Mouse (Mus musculus): ENCODE results near the gene Mrpl36. TPM values are rescaled to one million over a fixed set of nuclear protein-coding genes. Genes with fewer than 3 reads are reported as not detected.
A peak's percentile ranks its signal among the peaks of the same experiment; 100 is the strongest.

Mrpl36 gene
- polyA plus RNA-seq, 1 experiment from 2014 or later = 138 TPM

- H3K4me3 ChIP-seq (ENCODE audit: low read length) = no peak overlapping the region
- peak overlapping the region; percentile 86 for H3K27ac ChIP-seq (ENCODE audit: low read length)
- 0 out of 2 replicates have a peak overlapping the region, but pooled peaks have one; percentile 16 for H3K4me2 ChIP-seq (ENCODE audit: low read depth, low read length)
- H3K27me3 ChIP-seq (ENCODE audit: control insufficient read depth, insufficient read depth, low read length) = no peaks in the 10 kb centered on the region
- H3K36me3 ChIP-seq (ENCODE audit: control insufficient read depth, insufficient read depth) = no peaks in the 10 kb centered on the region
- H3K4me1 ChIP-seq (ENCODE audit: control insufficient read depth, insufficient read depth, low read length) = peaks cover 22% of the 10 kb centered on the region
- 29% methylated on average over 7 of the region's 7 CpGs for WGBS
- H3K9ac ChIP-seq (ENCODE audit: low read length) = 0 out of 2 replicates have a peak overlapping the region, but pooled peaks have one; percentile 9
- ATAC-seq (replicated peaks; ENCODE audit: extremely low read depth, insufficient read depth, low FRiP score) = peak; percentile 84
- no peaks in the 10 kb centered on the region for H3K9me3 ChIP-seq (replicated peaks; ENCODE audit: control insufficient read depth, low read length)
Measured at GRCm38 (mm10) chr13:73336753-73337152, 8.4 kb downstream of the Mrpl36 start.

GRCm38 (mm10) chr13:73345102-73345890 is 17.0 kb downstream of the Mrpl36 start:
- Histone ChIP-seq H3K27me3 (ENCODE audit: control insufficient read depth, insufficient read depth, low read length) (no peaks in the 10 kb centered on the region), H3K27ac (ENCODE audit: low read length) (no peak overlapping the region), H3K9ac (ENCODE audit: low read length) (no peak overlapping the region), H3K4me2 (ENCODE audit: low read depth, low read length) (peak overlapping the region; percentile 53), H3K4me1 (ENCODE audit: control insufficient read depth, insufficient read depth, low read length) (peaks cover 3% of the 10 kb centered on the region; the same call in 1 of the 2 replicates), H3K36me3 (ENCODE audit: control insufficient read depth, insufficient read depth) (no peaks in the 10 kb centered on the region), H3K9me3 (replicated peaks; ENCODE audit: control insufficient read depth, low read length) (no peaks in the 10 kb centered on the region), H3K4me3 (ENCODE audit: low read length) (peak overlapping the region; percentile 13; the same call in 1 of the 2 replicates)
- WGBS = 67% methylated on average over 9 of the region's 9 CpGs
- no peak for ATAC-seq (replicated peaks; ENCODE audit: extremely low read depth, insufficient read depth, low FRiP score)

- peak overlapping the region; percentile 60 for H3K27ac ChIP-seq (ENCODE audit: low read length)
- WGBS = 28% methylated on average over 2 of the region's 2 CpGs
Measured at GRCm38 (mm10) chr13:73346131-73346530, 17.8 kb downstream of the Mrpl36 start.

GRCm38 (mm10) chr13:73346743-73347142 is 18.4 kb downstream of the Mrpl36 start:
- Histone ChIP-seq H3K9me3 (replicated peaks; ENCODE audit: control insufficient read depth, low read length) (no peaks in the 10 kb centered on the region), H3K4me1 (ENCODE audit: control insufficient read depth, insufficient read depth, low read length) (peaks cover 3% of the 10 kb centered on the region; the same call in 1 of the 2 replicates), H3K27ac (ENCODE audit: low read length) (peak overlapping the region; percentile 78), H3K4me3 (ENCODE audit: low read length) (peak overlapping the region; percentile 27), H3K4me2 (ENCODE audit: low read depth, low read length) (peak overlapping the region; percentile 45), H3K9ac (ENCODE audit: low read length) (peak overlapping the region; percentile 21), H3K36me3 (ENCODE audit: control insufficient read depth, insufficient read depth) (no peaks in the 10 kb centered on the region), H3K27me3 (ENCODE audit: control insufficient read depth, insufficient read depth, low read length) (no peaks in the 10 kb centered on the region)
- 50% methylated on average over 4 of the region's 4 CpGs for WGBS
- ATAC-seq (replicated peaks; ENCODE audit: extremely low read depth, insufficient read depth, low FRiP score) = peak; percentile 58

More at GRCm38 (mm10) chr13:73346131-73346530, 17.8 kb downstream of the Mrpl36 start:
- ATAC-seq (replicated peaks; ENCODE audit: extremely low read depth, insufficient read depth, low FRiP score) = peak; percentile 68; the same call in 1 of the 2 replicates
- Histone ChIP-seq H3K9me3 (replicated peaks; ENCODE audit: control insufficient read depth, low read length) (no peaks in the 10 kb centered on the region), H3K4me3 (ENCODE audit: low read length) (peak overlapping the region; percentile 13), H3K9ac (ENCODE audit: low read length) (peak overlapping the region; percentile 45; the same call in 1 of the 2 replicates), H3K4me2 (ENCODE audit: low read depth, low read length) (peak overlapping the region; percentile 53), H3K27me3 (ENCODE audit: control insufficient read depth, insufficient read depth, low read length) (no peaks in the 10 kb centered on the region), H3K4me1 (ENCODE audit: control insufficient read depth, insufficient read depth, low read length) (peaks cover 3% of the 10 kb centered on the region; the same call in 1 of the 2 replicates), H3K36me3 (ENCODE audit: control insufficient read depth, insufficient read depth) (no peaks in the 10 kb centered on the region)

- peak overlapping the region; percentile 78 for H3K27ac ChIP-seq (ENCODE audit: low read length)
- no peaks in the 10 kb centered on the region for H3K27me3 ChIP-seq (ENCODE audit: control insufficient read depth, insufficient read depth, low read length)
- no peak for ATAC-seq (replicated peaks; ENCODE audit: extremely low read depth, insufficient read depth, low FRiP score)
- no peaks in the 10 kb centered on the region for H3K9me3 ChIP-seq (replicated peaks; ENCODE audit: control insufficient read depth, low read length)
- H3K4me2 ChIP-seq (ENCODE audit: low read depth, low read length) = no peak overlapping the region; the same call in 1 of the 2 replicates
- no peak overlapping the region for H3K4me3 ChIP-seq (ENCODE audit: low read length)
- WGBS = 57% methylated on average over 3 of the region's 3 CpGs
- H3K4me1 ChIP-seq (ENCODE audit: control insufficient read depth, insufficient read depth, low read length) = peaks cover 3% of the 10 kb centered on the region; the same call in 1 of the 2 replicates
- H3K36me3 ChIP-seq (ENCODE audit: control insufficient read depth, insufficient read depth) = no peaks in the 10 kb centered on the region
- peak overlapping the region; percentile 21 for H3K9ac ChIP-seq (ENCODE audit: low read length)
Measured at GRCm38 (mm10) chr13:73347171-73347570, 18.9 kb downstream of the Mrpl36 start.

- no peaks in the 10 kb centered on the region for H3K36me3 ChIP-seq (ENCODE audit: control insufficient read depth, insufficient read depth)
- H3K4me3 ChIP-seq (ENCODE audit: low read length) = no peak overlapping the region
- no peak overlapping the region for H3K27ac ChIP-seq (ENCODE audit: low read length)
Measured at GRCm38 (mm10) chr13:73347922-73348650, 19.8 kb downstream of the Mrpl36 start.

GRCm38 (mm10) chr13:73350741-73351140 is 22.4 kb downstream of the Mrpl36 start:
- Histone ChIP-seq H3K9ac (ENCODE audit: low read length) (no peak overlapping the region), H3K4me1 (ENCODE audit: control insufficient read depth, insufficient read depth, low read length) (no peaks in the 10 kb centered on the region; the same call in none of the 2 replicates), H3K9me3 (replicated peaks; ENCODE audit: control insufficient read depth, low read length) (no peaks in the 10 kb centered on the region), H3K4me3 (ENCODE audit: low read length) (no peak overlapping the region), H3K36me3 (ENCODE audit: control insufficient read depth, insufficient read depth) (no peaks in the 10 kb centered on the region), H3K4me2 (ENCODE audit: low read depth, low read length) (no peak overlapping the region), H3K27ac (ENCODE audit: low read length) (no peak overlapping the region), H3K27me3 (ENCODE audit: control insufficient read depth, insufficient read depth, low read length) (no peaks in the 10 kb centered on the region)
- WGBS = 84% methylated on average over 9 of the region's 9 CpGs
- no peak for ATAC-seq (replicated peaks; ENCODE audit: extremely low read depth, insufficient read depth, low FRiP score)

More at GRCm38 (mm10) chr13:73347922-73348650, 19.8 kb downstream of the Mrpl36 start:
- no peak overlapping the region for H3K9ac ChIP-seq (ENCODE audit: low read length)
- no peak overlapping the region for H3K4me2 ChIP-seq (ENCODE audit: low read depth, low read length)
- H3K27me3 ChIP-seq (ENCODE audit: control insufficient read depth, insufficient read depth, low read length) = no peaks in the 10 kb centered on the region
- peaks cover 3% of the 10 kb centered on the region for H3K4me1 ChIP-seq (ENCODE audit: control insufficient read depth, insufficient read depth, low read length)
- no peak for ATAC-seq (replicated peaks; ENCODE audit: extremely low read depth, insufficient read depth, low FRiP score)
- 60% methylated on average over 7 of the region's 7 CpGs for WGBS
- H3K9me3 ChIP-seq (replicated peaks; ENCODE audit: control insufficient read depth, low read length) = no peaks in the 10 kb centered on the region

- Histone ChIP-seq H3K4me3 (ENCODE audit: low read length) (no peak overlapping the region), H3K36me3 (ENCODE audit: control insufficient read depth, insufficient read depth) (no peaks in the 10 kb centered on the region), H3K4me2 (ENCODE audit: low read depth, low read length) (no peak overlapping the region), H3K9me3 (replicated peaks; ENCODE audit: control insufficient read depth, low read length) (no peaks in the 10 kb centered on the region), H3K9ac (ENCODE audit: low read length) (no peak overlapping the region), H3K27me3 (ENCODE audit: control insufficient read depth, insufficient read depth, low read length) (no peaks in the 10 kb centered on the region), H3K4me1 (ENCODE audit: control insufficient read depth, insufficient read depth, low read length) (no peaks in the 10 kb centered on the region; the same call in none of the 2 replicates), H3K27ac (ENCODE audit: low read length) (no peak overlapping the region)
- 48% methylated on average over 3 of the region's 3 CpGs for WGBS
- ATAC-seq (replicated peaks; ENCODE audit: extremely low read depth, insufficient read depth, low FRiP score) = no peak
Measured at GRCm38 (mm10) chr13:73351910-73352309, 23.6 kb downstream of the Mrpl36 start.
